Mouse (Mus musculus) ovary, adult 2 months (tissue): Measurements from ENCODE around the gene Six4. TPM values are rescaled to one million over a fixed set of nuclear protein-coding genes. Genes with fewer than 3 reads are reported as not detected.

Experiments used
- polyA plus RNA-seq: library from polyadenylated mRNA; depleted of rRNA; stranded (reverse); fragments of >200 nt; gene quantifications from 2 replicates; pipeline ENCODE4 v1.2.3, GENCODE M21; 2012; rRNA removed

Six4 gene
- polyA plus RNA-seq: 1.4 and 1.7 TPM in 2 replicates

GRCm38 (mm10) chr12:73113196-73113595, at the start of gene Six4:
TSS of gene Six4 (minus strand) at chr12:73113456.

GRCm38 (mm10) chr12:73123093-73124041, 10.1 kb upstream of the Six4 start, which contains the start of gene Mnat1:
TSS of gene Mnat1 (plus strand) at chr12:73123717.

GRCm38 (mm10) chr12:73053668-73054241, 59.5 kb downstream of the Six4 start, which contains the start of gene Six1:
TSS of gene Six1 (minus strand) at chr12:73053887.

Other genes with a start within 250 kb of the Six4 start
- gene Six6, start 173.6 kb downstream of the Six4 start, polyA plus RNA-seq: not detected in 2 replicates
- gene 4930447C04Rik, start 172.7 kb downstream of the Six4 start, polyA plus RNA-seq: not detected in 2 replicates
- 0.31 and 0.71 TPM in 2 replicates for gene Six1, start 59.6 kb downstream of the Six4 start, polyA plus RNA-seq
- 3.3 and 4.6 TPM in 2 replicates for gene Mnat1, start 10.3 kb upstream of the Six4 start, polyA plus RNA-seq
- gene Trmt5, start 173.3 kb upstream of the Six4 start, polyA plus RNA-seq: 3.2 and 4.5 TPM in 2 replicates
- gene Slc38a6, start 173.3 kb upstream of the Six4 start, polyA plus RNA-seq: 19.0 and 24.5 TPM in 2 replicates